Mouse (Mus musculus) bone marrow, adult 2 months (tissue): ENCODE results near the gene D1Pas1.

Source experiments
- CTCF ChIP-seq: fragments of 200-500 bp; IDR thresholded peaks from 2 replicates; pipeline ENCODE4 v1.5.1; 2011; ENCODE audit warnings: low read length, control low read depth; ENCODE audit not compliant: control insufficient read depth, insufficient read depth
- POLR2A ChIP-seq: fragments of 200-500 bp; IDR thresholded peaks from 2 replicates; pipeline ENCODE4 v1.6.1; 2011; ENCODE audit warnings: low read depth, mild to moderate bottlenecking, control low read depth, low read length, borderline replicate concordance; ENCODE audit not compliant: control insufficient read depth

DNA sequence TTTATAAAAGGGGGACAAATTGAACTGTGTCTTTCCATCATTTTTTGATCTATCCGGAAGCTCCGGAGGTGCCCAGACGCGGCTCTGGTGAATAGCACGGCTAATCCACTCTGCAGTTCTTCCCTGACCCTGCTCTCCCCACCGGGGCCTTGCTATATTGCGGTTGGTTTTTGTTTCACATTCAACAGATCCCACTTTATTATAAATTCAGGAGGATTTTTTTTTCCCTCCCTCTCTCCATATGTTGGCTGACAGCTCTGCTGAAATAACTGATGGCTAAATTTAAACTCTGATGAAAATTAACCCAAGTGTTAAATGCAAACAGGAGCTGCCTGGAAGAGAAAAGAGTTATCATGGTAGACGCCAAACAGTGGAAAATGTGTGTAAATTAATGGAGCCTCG is 21.1 kb downstream of the D1Pas1 start:
- TF ChIP-seq CTCF = no peak
- TF ChIP-seq POLR2A = no peak
